Mouse (Mus musculus) midbrain, embryonic 16.5 days (tissue): ENCODE results near the gene Pigh. TPM values are rescaled to one million over a fixed set of nuclear protein-coding genes. Genes with fewer than 3 reads are reported as not detected.

Experiments used
- ATAC-seq: fragments of 200-750 bp; cut with Nextera tagmentation; 2 replicates; pipeline ENCODE4 v1.8.0; 2017; ENCODE audit warnings: moderate TSS enrichment
- H3K27ac ChIP-seq: fragments of 300-500 bp; sonication (generic); 2 replicates; pipeline ENCODE4 v1.5.1; 2014; ENCODE audit warnings: mild to moderate bottlenecking, low read length, mixed read lengths
- H3K27me3 ChIP-seq: fragments of 300-500 bp; sonication (generic); 2 replicates; pipeline ENCODE4 v1.6.1; 2014; ENCODE audit warnings: low read depth, low read length, mixed read lengths; ENCODE audit not compliant: control insufficient read depth, insufficient read depth
- H3K36me3 ChIP-seq: fragments of 300-500 bp; sonication (generic); 2 replicates; pipeline ENCODE4 v1.6.1; 2014; ENCODE audit warnings: mild to moderate bottlenecking, low read length, moderate library complexity, mixed read lengths; ENCODE audit not compliant: control insufficient read depth, insufficient read depth
- H3K4me1 ChIP-seq: fragments of 300-500 bp; sonication (generic); 2 replicates; pipeline ENCODE4 v1.6.1; 2014; ENCODE audit warnings: mild to moderate bottlenecking, low read length, mixed read lengths; ENCODE audit not compliant: control insufficient read depth, insufficient read depth
- H3K4me2 ChIP-seq: fragments of 300-500 bp; sonication (generic); 2 replicates; pipeline ENCODE4 v1.6.1; 2014; ENCODE audit warnings: mild to moderate bottlenecking, low read length, mixed read lengths
- H3K4me3 ChIP-seq: fragments of 300-500 bp; sonication (generic); 2 replicates; pipeline ENCODE4 v1.5.1; 2014; ENCODE audit warnings: low read depth, mild to moderate bottlenecking, low read length, moderate library complexity, mixed read lengths
- H3K9ac ChIP-seq: fragments of 300-500 bp; sonication (generic); 2 replicates; pipeline ENCODE4 v1.6.1; 2014; ENCODE audit warnings: low read depth, low read length, mixed read lengths
- H3K9me3 ChIP-seq: fragments of 300-500 bp; sonication (generic); replicated peaks from 2 replicates; pipeline ENCODE4 v1.6.1; 2014; ENCODE audit warnings: mild to moderate bottlenecking, low read length, mixed read lengths; ENCODE audit not compliant: control insufficient read depth, poor library complexity, severe bottlenecking
- WGBS: fragments of 180-500 bp; shearing (Covaris S2); extraction: QIAGEN DNeasy Blood & Tissue Kit; methylation state at CpG from one replicate; pipeline ENCODE4 v1.1.7; 2014; 5-methylcytosine and 5-hydroxymethylcytosine counted together
- polyA plus RNA-seq: library from polyadenylated mRNA; unstranded; fragments of >200 nt; fragmentation: Nextera tagmentation; extraction: Ambion mirVana; gene quantifications from 2 replicates; pipeline ENCODE4 v1.2.1, GENCODE M21; 2015

Pigh gene
- polyA plus RNA-seq, 1 experiment from 2014 or later: 19.6 TPM

DNA sequence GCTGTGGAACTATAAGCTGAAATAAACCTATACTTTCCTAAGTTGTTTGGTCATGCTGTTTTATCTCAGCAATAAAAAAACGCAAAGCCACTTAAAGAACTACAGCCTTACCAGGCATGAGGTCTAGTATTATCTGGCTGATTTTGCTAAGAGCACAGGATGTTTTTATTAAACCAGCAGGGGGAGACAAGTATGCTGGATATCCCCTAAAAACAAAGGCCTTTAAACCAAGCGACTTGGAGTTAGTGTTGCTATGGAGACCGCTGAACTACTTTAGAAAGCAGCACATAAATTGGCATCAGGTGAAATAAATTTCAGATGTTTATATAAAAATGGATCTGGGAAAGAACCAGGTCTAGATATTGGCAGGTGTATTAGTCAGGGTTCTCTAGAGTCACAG is 33.4 kb upstream of the Pigh start:
- H3K27me3 ChIP-seq: no peaks in the 10 kb centered on the region
- no peak overlapping the region for H3K27ac ChIP-seq
- 31% methylated on average over 3 of the region's 3 CpGs for WGBS
- no peak overlapping the region for H3K4me2 ChIP-seq
- no peaks in the 10 kb centered on the region for H3K36me3 ChIP-seq
- H3K4me3 ChIP-seq: no peak overlapping the region
- H3K9me3 ChIP-seq: no peaks in the 10 kb centered on the region
- H3K4me1 ChIP-seq: no peaks in the 10 kb centered on the region
- H3K9ac ChIP-seq: no peak overlapping the region
- ATAC-seq: peak; percentile 56

DNA sequence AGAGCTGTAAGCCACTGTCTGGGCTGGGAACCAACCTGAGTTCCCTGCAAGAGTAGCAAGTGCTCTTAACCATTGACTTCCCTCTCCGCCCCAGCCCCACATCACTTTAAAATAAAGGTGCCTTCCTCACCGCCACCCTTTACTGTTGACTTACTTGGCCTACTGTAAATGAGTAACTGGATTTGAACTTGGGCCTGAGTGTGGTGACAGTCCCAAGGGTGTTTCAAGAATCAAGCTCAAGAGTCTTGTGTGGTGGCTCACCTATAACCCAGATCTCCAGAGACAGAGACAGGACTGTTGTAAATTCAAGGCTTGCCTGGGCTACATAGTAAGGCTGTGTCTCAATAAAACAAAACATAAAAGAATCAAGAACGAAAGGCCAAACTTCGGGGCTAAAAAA is 29.5 kb upstream of the Pigh start:
- no peaks in the 10 kb centered on the region for H3K27me3 ChIP-seq

GRCm38 (mm10) chr12:79105312-79105711 is 15.9 kb upstream of the Pigh start:
- 90% methylated on average over 5 of the region's 5 CpGs for whole genome bisulfite sequencing
- Histone ChIP-seq H3K4me3 (no peak overlapping the region), H3K27ac (no peak overlapping the region)

More for the DNA sequence above, 29.5 kb upstream of the Pigh start:
- H3K9me3 ChIP-seq: no peaks in the 10 kb centered on the region
- no peak overlapping the region for H3K4me3 ChIP-seq
- H3K27ac ChIP-seq: no peak overlapping the region
- ATAC-seq: no peak
- WGBS: 93% methylated on average over 4 of the region's 4 CpGs
- H3K4me2 ChIP-seq: no peak overlapping the region
- no peak overlapping the region for H3K9ac ChIP-seq
- H3K4me1 ChIP-seq: no peaks in the 10 kb centered on the region
- no peaks in the 10 kb centered on the region for H3K36me3 ChIP-seq

DNA sequence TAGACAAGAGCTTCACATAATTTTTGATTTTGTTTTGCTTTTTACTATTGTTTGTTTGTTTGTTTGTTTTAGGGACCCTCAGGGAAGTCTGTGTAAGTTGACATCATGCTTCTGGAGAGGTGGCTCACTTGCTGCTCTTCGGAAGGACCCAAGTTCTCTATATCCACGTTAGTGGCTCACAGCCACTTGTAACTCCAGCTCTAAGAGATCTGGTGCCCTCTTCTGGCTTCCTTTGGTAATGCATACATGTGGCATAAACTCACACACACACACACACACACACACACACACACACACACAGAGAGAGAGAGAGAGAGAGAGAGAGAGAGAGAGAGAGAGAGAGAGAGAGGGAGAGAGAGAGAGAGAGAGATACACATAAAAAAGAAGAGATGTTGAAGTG is 15.1 kb upstream of the Pigh start:
- Histone ChIP-seq H3K27ac (no peak overlapping the region), H3K27me3 (no peaks in the 10 kb centered on the region), H3K36me3 (no peaks in the 10 kb centered on the region), H3K4me3 (no peak overlapping the region), H3K4me1 (no peaks in the 10 kb centered on the region), H3K9me3 (no peaks in the 10 kb centered on the region), H3K4me2 (no peak overlapping the region), H3K9ac (no peak overlapping the region)
- ATAC-seq: no peak
- WGBS: 63% methylated on average over 2 of the region's 2 CpGs

More at GRCm38 (mm10) chr12:79105312-79105711, 15.9 kb upstream of the Pigh start:
- no peaks in the 10 kb centered on the region for H3K27me3 ChIP-seq
- H3K4me1 ChIP-seq: no peaks in the 10 kb centered on the region
- no peaks in the 10 kb centered on the region for H3K36me3 ChIP-seq
- H3K9ac ChIP-seq: no peak overlapping the region
- no peak overlapping the region for H3K4me2 ChIP-seq
- ATAC-seq: no peak
- H3K9me3 ChIP-seq: no peaks in the 10 kb centered on the region

DNA sequence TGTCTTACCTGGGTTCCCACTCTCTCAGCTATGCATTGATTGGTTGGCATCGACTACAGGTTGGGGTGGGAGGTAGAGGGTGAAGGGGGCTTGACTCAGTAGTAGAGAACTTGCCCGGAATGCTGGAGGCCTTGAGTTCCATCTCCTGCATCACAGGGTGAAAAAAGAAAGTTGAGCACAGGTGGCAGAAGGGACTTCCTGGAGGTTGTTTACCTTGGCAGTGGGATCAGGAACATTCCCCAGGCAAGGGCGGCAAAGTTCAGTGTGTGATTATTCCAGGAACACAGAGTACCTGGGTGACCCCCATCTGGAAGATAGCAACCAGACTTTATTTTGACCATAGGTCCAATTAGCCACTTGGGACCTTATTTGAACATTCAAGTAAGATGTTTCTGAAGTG is 14.3 kb upstream of the Pigh start:
- Histone ChIP-seq H3K36me3 (no peaks in the 10 kb centered on the region), H3K9me3 (no peaks in the 10 kb centered on the region), H3K4me2 (no peak overlapping the region), H3K4me1 (no peaks in the 10 kb centered on the region), H3K9ac (no peak overlapping the region), H3K27ac (no peak overlapping the region), H3K4me3 (no peak overlapping the region), H3K27me3 (no peaks in the 10 kb centered on the region)
- ATAC-seq: no peak
- WGBS: 85% methylated on average over 3 of the region's 3 CpGs

- Histone ChIP-seq H3K9ac (no peak overlapping the region), H3K36me3 (no peaks in the 10 kb centered on the region), H3K27ac (no peak overlapping the region), H3K27me3 (no peaks in the 10 kb centered on the region), H3K4me2 (no peak overlapping the region), H3K4me1 (no peaks in the 10 kb centered on the region), H3K4me3 (no peak overlapping the region), H3K9me3 (no peaks in the 10 kb centered on the region)
- 54% methylated on average over 3 of the region's 3 CpGs for WGBS
- no peak for ATAC-seq
Observed at GRCm38 (mm10) chr12:79097106-79097752, 7.8 kb upstream of the Pigh start.

DNA sequence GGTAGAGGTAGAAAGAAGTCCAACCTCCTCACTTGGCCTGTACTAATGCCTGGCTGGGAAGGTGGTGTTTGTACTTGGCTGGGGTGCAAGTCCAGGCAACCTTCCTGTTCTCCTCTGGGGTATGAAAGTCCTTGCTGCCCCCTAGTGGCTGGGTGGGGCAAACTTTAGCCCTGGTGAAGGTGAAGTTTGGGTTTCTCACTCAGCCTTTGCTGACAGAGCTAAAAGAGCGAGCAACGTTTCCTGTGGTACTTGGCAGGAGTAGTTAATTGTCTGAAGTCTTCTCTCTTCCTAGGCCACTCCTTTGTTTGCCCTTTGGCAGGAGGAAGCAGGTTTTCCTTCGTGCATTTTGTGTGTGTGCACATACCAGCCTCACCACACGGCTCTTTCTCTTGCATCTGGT is 3.1 kb upstream of the Pigh start:
- no peak for ATAC-seq
- no peak overlapping the region for H3K4me2 ChIP-seq
- H3K27me3 ChIP-seq: no peaks in the 10 kb centered on the region
- no peak overlapping the region for H3K27ac ChIP-seq
- no peaks in the 10 kb centered on the region for H3K36me3 ChIP-seq
- H3K4me1 ChIP-seq: peaks cover 8% of the 10 kb centered on the region
- 53% methylated on average over 4 of the region's 4 CpGs for WGBS
- H3K9ac ChIP-seq: no peak overlapping the region
- no peak overlapping the region for H3K4me3 ChIP-seq
- H3K9me3 ChIP-seq: no peaks in the 10 kb centered on the region

- H3K4me1 ChIP-seq: no peaks in the 10 kb centered on the region
Observed at GRCm38 (mm10) chr12:79073362-79073761, 16.1 kb downstream of the Pigh start.

DNA sequence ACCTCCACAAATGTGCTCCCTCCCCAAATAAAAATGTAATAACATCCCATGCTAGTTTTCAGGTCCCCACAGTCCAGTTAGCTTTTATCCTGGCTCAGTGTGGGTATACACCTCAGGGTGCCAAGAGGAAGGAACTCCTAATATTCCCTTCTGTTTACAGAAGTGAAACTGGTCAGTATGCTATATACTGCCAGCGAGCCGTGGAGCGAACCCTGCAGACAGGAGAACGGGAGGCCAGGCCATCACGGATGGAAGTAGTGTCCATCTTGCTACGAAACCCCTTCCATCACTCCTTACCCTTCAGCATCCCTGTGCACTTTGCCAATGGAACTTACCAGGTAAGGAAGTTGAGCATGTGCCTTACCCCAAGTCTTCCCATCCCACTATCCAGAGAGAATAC is 16.9 kb downstream of the Pigh start:
- Histone ChIP-seq H3K4me3 (no peak overlapping the region), H3K4me1 (no peaks in the 10 kb centered on the region), H3K36me3 (peaks cover 10% of the 10 kb centered on the region), H3K4me2 (no peak overlapping the region), H3K27me3 (no peaks in the 10 kb centered on the region), H3K9me3 (no peaks in the 10 kb centered on the region), H3K27ac (no peak overlapping the region), H3K9ac (no peak overlapping the region)
- ATAC-seq: no peak
- 92% methylated on average over 6 of the region's 6 CpGs for WGBS

More at GRCm38 (mm10) chr12:79073362-79073761, 16.1 kb downstream of the Pigh start:
- H3K4me3 ChIP-seq: no peak overlapping the region
- WGBS: 92% methylated on average over 6 of the region's 6 CpGs
- peaks cover 9% of the 10 kb centered on the region for H3K36me3 ChIP-seq
- no peak for ATAC-seq
- H3K4me2 ChIP-seq: no peak overlapping the region
- H3K9ac ChIP-seq: no peak overlapping the region
- H3K9me3 ChIP-seq: no peaks in the 10 kb centered on the region
- H3K27me3 ChIP-seq: no peaks in the 10 kb centered on the region
- H3K27ac ChIP-seq: no peak overlapping the region
